Mouse (Mus musculus): ENCODE measurements around the gene Nell2. TPM values are rescaled to one million over a fixed set of nuclear protein-coding genes. Genes with fewer than 3 reads are reported as not detected.

Nell2 gene
- polyA plus RNA-seq, 1 experiment from 2014 or later = 20.1 TPM

GRCm38 (mm10) chr15:95044011-95044410 lies 484.3 kb downstream of the Nell2 start:
- H3K4me1 ChIP-seq = no peaks in the 10 kb centered on the region
- H3K9ac ChIP-seq = no peak overlapping the region
- H3K36me3 ChIP-seq = no peaks in the 10 kb centered on the region
- 86% methylated on average over 8 of the region's 8 CpGs for WGBS
- no peaks in the 10 kb centered on the region for H3K27me3 ChIP-seq
- H3K4me2 ChIP-seq (replicated peaks) = no peak overlapping the region
- ATAC-seq (ENCODE audit: low FRiP score, low read depth) = no peak
- no peaks in the 10 kb centered on the region for H3K9me3 ChIP-seq
- no peak overlapping the region for H3K4me3 ChIP-seq
- H3K27ac ChIP-seq = no peak overlapping the region

- no peaks in the 10 kb centered on the region for H3K4me1 ChIP-seq
- no peak overlapping the region for H3K9ac ChIP-seq
- no peaks in the 10 kb centered on the region for H3K9me3 ChIP-seq
- H3K36me3 ChIP-seq = no peaks in the 10 kb centered on the region
- WGBS = 80% methylated on average over 9 of the region's 9 CpGs
- H3K27ac ChIP-seq = no peak overlapping the region
- no peak overlapping the region for H3K4me3 ChIP-seq
- no peak overlapping the region for H3K4me2 ChIP-seq (replicated peaks)
- no peak for ATAC-seq (ENCODE audit: low FRiP score, low read depth)
- H3K27me3 ChIP-seq = no peaks in the 10 kb centered on the region
Observed at GRCm38 (mm10) chr15:95042437-95042836, 485.9 kb downstream of the Nell2 start.

GRCm38 (mm10) chr15:95029487-95029875 lies 498.9 kb downstream of the Nell2 start:
- Histone ChIP-seq H3K9me3 (no peaks in the 10 kb centered on the region), H3K9ac (no peak overlapping the region), H3K4me2 (replicated peaks) (no peak overlapping the region), H3K4me1 (no peaks in the 10 kb centered on the region; the same call in 1 of the 2 replicates), H3K27ac (no peak overlapping the region), H3K27me3 (no peaks in the 10 kb centered on the region), H3K36me3 (no peaks in the 10 kb centered on the region), H3K4me3 (no peak overlapping the region)
- no peak for ATAC-seq (ENCODE audit: low FRiP score, low read depth)
- WGBS = 77% methylated on average over 5 of the region's 5 CpGs

GRCm38 (mm10) chr15:95028862-95029486 lies 499.4 kb downstream of the Nell2 start:
- Histone ChIP-seq H3K4me2 (replicated peaks) (no peak overlapping the region), H3K9me3 (no peaks in the 10 kb centered on the region), H3K27me3 (no peaks in the 10 kb centered on the region), H3K27ac (no peak overlapping the region), H3K4me3 (no peak overlapping the region), H3K36me3 (no peaks in the 10 kb centered on the region), H3K4me1 (no peaks in the 10 kb centered on the region; the same call in 1 of the 2 replicates), H3K9ac (no peak overlapping the region)
- ATAC-seq (ENCODE audit: low FRiP score, low read depth) = no peak
- 87% methylated on average over 13 of the region's 13 CpGs for WGBS

Other genes with a start within 250 kb of the Nell2 start
- gene Dbx2, start 127.4 kb upstream of the Nell2 start, polyA plus RNA-seq (2015; fragmentation: Nextera tagmentation; extraction: Ambion mirVana) = 13.9 and 20.0 TPM in 2 replicates

All from limb, embryonic 13.5 days (tissue).